18 mouse cellular contexts compared by ENCODE assay signal in genomic region chr12:79830686-79831085, GRCm38 (mm10).
A peak's percentile ranks its signal among the peaks of the same experiment; 100 is the strongest.
DNase-seq lines count a peak whose midpoint lies in the region; ATAC-seq and TF ChIP-seq lines count a peak whose summit lies in the region.
"Had no signal": no experiment of that assay in that cellular context is flagged by ENCODE, and none has a peak within 500 bp of the region (broad histone marks: within the 10 kb centered on the region; RNA-seq: fewer than 3 reads in every experiment).

No protein-coding gene starts in this region.

- no peaks in the 10 kb centered on the region for H3K36me3 ChIP-seq in lung, embryonic 14.5 days (ENCODE audit: insufficient read depth)
- H3K36me3 ChIP-seq in heart, embryonic 13.5 days: no peaks in the 10 kb centered on the region
- no peaks in the 10 kb centered on the region for H3K36me3 ChIP-seq in intestine, embryonic 16.5 days (ENCODE audit: control insufficient read depth, insufficient read depth, low read length)
- H3K36me3 ChIP-seq: embryonic facial prominence, embryonic 15.5 days had no signal

- H3K4me3 ChIP-seq in lung, embryonic 14.5 days (ENCODE audit: low read depth, low read length): no peak overlapping the region
- H3K4me3 ChIP-seq in lung, adult 2 months (replicated peaks; ENCODE audit: extremely low read depth, low read depth, low read length): no peak overlapping the region
- no peak overlapping the region for H3K4me3 ChIP-seq in heart, embryonic 13.5 days
- H3K4me3 ChIP-seq in intestine, embryonic 16.5 days (ENCODE audit: low read length): no peak overlapping the region
- H3K4me3 ChIP-seq: embryonic facial prominence, embryonic 15.5 days had no signal

- H3K27me3 ChIP-seq in lung, embryonic 14.5 days (ENCODE audit: insufficient read depth, low read length): no peaks in the 10 kb centered on the region
- H3K27me3 ChIP-seq in heart, embryonic 13.5 days (replicated peaks): no peaks in the 10 kb centered on the region
- no peaks in the 10 kb centered on the region for H3K27me3 ChIP-seq in intestine, embryonic 16.5 days (replicated peaks; ENCODE audit: control insufficient read depth, insufficient read depth, low read length)
- H3K27me3 ChIP-seq: embryonic facial prominence, embryonic 15.5 days had no signal

- TF ChIP-seq POLR2A in lung, adult 2 months (IDR thresholded peaks at IDR 0.05; ENCODE audit: borderline replicate concordance, extremely low read depth, low read depth, low read length): no peak

- H3K4me2 ChIP-seq in lung, embryonic 14.5 days: no peak overlapping the region
- H3K4me2 ChIP-seq in heart, embryonic 13.5 days: no peak overlapping the region
- H3K4me2 ChIP-seq in intestine, embryonic 16.5 days (ENCODE audit: low read depth, low read length): no peak overlapping the region
- H3K4me2 ChIP-seq: embryonic facial prominence, embryonic 15.5 days had no signal

- no peak for TF ChIP-seq CTCF in lung, embryonic 14.5 days (IDR thresholded peaks at IDR 0.05; ENCODE audit: low read depth)
- no peak for TF ChIP-seq CTCF in lung, adult 2 months (IDR thresholded peaks at IDR 0.05; ENCODE audit: insufficient read depth, low read length)

- peak; percentile 53 to 72 for DNase-seq in heart, adult 9 months (ENCODE audit: low spot score in 2 of 2)
- no peak for DNase-seq in heart, postnatal 10 days
- peak; percentile 40 for DNase-seq in lung, embryonic 14.5 days
- no peak for DNase-seq in lung, adult 2 months
- DNase-seq in lung, postnatal 10 days: peak; percentile 65
- DNase-seq in adrenal gland, adult 2 months: no peak
- DNase-seq: cerebellum, postnatal 36 days; gastrocnemius, postnatal 36 days; layer of hippocampus, postnatal 36 days; left cerebral cortex, postnatal 4 days; midbrain, embryonic 14.5 days; right cerebral cortex, postnatal 25 days had no signal

- H3K9me3 ChIP-seq in lung, embryonic 14.5 days (ENCODE audit: low read depth, low read length): no peaks in the 10 kb centered on the region
- H3K9me3 ChIP-seq in heart, embryonic 13.5 days: no peaks in the 10 kb centered on the region
- no peaks in the 10 kb centered on the region for H3K9me3 ChIP-seq in intestine, embryonic 16.5 days (ENCODE audit: control insufficient read depth, low read length)
- H3K9me3 ChIP-seq: embryonic facial prominence, embryonic 15.5 days had no signal

- H3K27ac ChIP-seq in lung, embryonic 14.5 days (ENCODE audit: low read depth): peak overlapping the region; percentile 58; the same call in 1 of the 2 replicates
- H3K27ac ChIP-seq in heart, embryonic 13.5 days (replicated peaks): peak overlapping the region; percentile 64
- H3K27ac ChIP-seq in intestine, embryonic 16.5 days (ENCODE audit: low read length): no peak overlapping the region
- H3K27ac ChIP-seq: embryonic facial prominence, embryonic 15.5 days; kidney, postnatal 0 days had no signal

- 26% methylated on average over 1 of the region's 1 CpGs for WGBS in lung, embryonic 14.5 days
- WGBS in lung, adult 2 months: 23% methylated on average over 1 of the region's 1 CpGs
- 31% methylated on average over 1 of the region's 1 CpGs for WGBS in heart, embryonic 13.5 days
- 45% methylated on average over 1 of the region's 1 CpGs for WGBS in intestine, embryonic 16.5 days

- intact Hi-C loops in heart, postnatal 10 days (cut with DNase I): no loop called here

- peaks cover 23% of the 10 kb centered on the region for H3K4me1 ChIP-seq in lung, embryonic 14.5 days (ENCODE audit: insufficient read depth)
- peaks cover 19% of the 10 kb centered on the region for H3K4me1 ChIP-seq in lung, adult 2 months (ENCODE audit: control insufficient read depth, insufficient read depth, low read length)
- H3K4me1 ChIP-seq in heart, embryonic 13.5 days: peaks cover 60% of the 10 kb centered on the region
- peaks cover 23% of the 10 kb centered on the region for H3K4me1 ChIP-seq in intestine, embryonic 16.5 days (ENCODE audit: control insufficient read depth, insufficient read depth, low read length)
- H3K4me1 ChIP-seq: embryonic facial prominence, embryonic 15.5 days had no signal

- no peak for ATAC-seq in lung, embryonic 14.5 days (ENCODE audit: insufficient read depth)
- no peak for ATAC-seq in heart, embryonic 13.5 days (ENCODE audit: extremely low read depth, insufficient number of reproducible peaks, low FRiP score, low TSS enrichment)
- ATAC-seq in intestine, embryonic 16.5 days: no peak
- ATAC-seq: forebrain, embryonic 16.5 days; hindbrain, embryonic 16.5 days had no signal

- no peak overlapping the region for H3K9ac ChIP-seq in lung, embryonic 14.5 days
- H3K9ac ChIP-seq in heart, embryonic 13.5 days: no peak overlapping the region
- H3K9ac ChIP-seq in intestine, embryonic 16.5 days (ENCODE audit: low read depth, low read length): no peak overlapping the region
- H3K9ac ChIP-seq: embryonic facial prominence, embryonic 15.5 days had no signal

Comparison
In these comparisons a context has a peak if more than half of its experiments do, and no peak if none do; other contexts are left out.
1. DNase-seq: peak in heart, adult 9 months (2 of 2), lung, embryonic 14.5 days (single experiment) and lung, postnatal 10 days (single experiment); none in heart, postnatal 10 days (0 of 2), lung, adult 2 months (single experiment) and adrenal gland, adult 2 months (single experiment).